Mouse (Mus musculus) intestine, embryonic 16.5 days (tissue): Measurements from ENCODE around the gene Alk. TPM values are rescaled to one million over a fixed set of nuclear protein-coding genes. Genes with fewer than 3 reads are reported as not detected.

Experiments
- ATAC-seq: fragments of 200-750 bp; cut with Nextera tagmentation; 2 replicates; pipeline ENCODE4 v1.8.0; 2017; ENCODE audit warnings: moderate TSS enrichment, moderate library complexity
- H3K27ac ChIP-seq: fragments of 300-500 bp; sonication (generic); 2 replicates; pipeline ENCODE4 v1.5.1; 2014; ENCODE audit warnings: mild to moderate bottlenecking, low read length
- H3K27me3 ChIP-seq: fragments of 300-500 bp; sonication (generic); replicated peaks from 2 replicates; pipeline ENCODE4 v1.6.1; 2014; ENCODE audit warnings: low read length, control low read depth, mixed read lengths; ENCODE audit not compliant: control insufficient read depth, insufficient read depth
- H3K36me3 ChIP-seq: fragments of 300-500 bp; sonication (generic); 2 replicates; pipeline ENCODE4 v1.6.1; 2014; ENCODE audit warnings: low read length, control low read depth; ENCODE audit not compliant: control insufficient read depth, insufficient read depth
- H3K4me1 ChIP-seq: fragments of 300-500 bp; sonication (generic); 2 replicates; pipeline ENCODE4 v1.6.1; 2014; ENCODE audit warnings: low read length, control low read depth, mixed read lengths; ENCODE audit not compliant: control insufficient read depth, insufficient read depth
- H3K4me2 ChIP-seq: fragments of 300-500 bp; sonication (generic); 2 replicates; pipeline ENCODE4 v1.6.1; 2014; ENCODE audit warnings: low read depth, low read length, control low read depth
- H3K4me3 ChIP-seq: fragments of 300-500 bp; sonication (generic); 2 replicates; pipeline ENCODE4 v1.5.1; 2014; ENCODE audit warnings: mild to moderate bottlenecking, low read length
- H3K9ac ChIP-seq: fragments of 300-500 bp; sonication (generic); 2 replicates; pipeline ENCODE4 v1.6.1; 2014; ENCODE audit warnings: low read depth, low read length
- H3K9me3 ChIP-seq: fragments of 300-500 bp; sonication (generic); 2 replicates; pipeline ENCODE4 v1.6.1; 2016; ENCODE audit warnings: low read length, control low read depth; ENCODE audit not compliant: control insufficient read depth
- WGBS: fragments of 180-500 bp; shearing (Covaris S2); extraction: QIAGEN DNeasy Blood & Tissue Kit; methylation state at CpG from one replicate; pipeline ENCODE4 v1.1.7; 2014; 5-methylcytosine and 5-hydroxymethylcytosine counted together
- polyA plus RNA-seq: library from polyadenylated mRNA; unstranded; fragments of >200 nt; fragmentation: Nextera tagmentation; extraction: Ambion mirVana; gene quantifications from 2 replicates; pipeline ENCODE4 v1.2.1, GENCODE M21; 2015

Gene Alk
- polyA plus RNA-seq, 1 experiment from 2014 or later = 0.75 TPM

GRCm38 (mm10) chr17:72293267-72293580 is 311.2 kb downstream of the Alk start:
- 41% methylated on average over 3 of the region's 3 CpGs for WGBS
- Histone ChIP-seq H3K4me3 (no peak overlapping the region), H3K4me2 (no peak overlapping the region), H3K27me3 (no peaks in the 10 kb centered on the region), H3K9me3 (no peaks in the 10 kb centered on the region), H3K27ac (no peak overlapping the region), H3K4me1 (no peaks in the 10 kb centered on the region), H3K9ac (no peak overlapping the region), H3K36me3 (no peaks in the 10 kb centered on the region)
- no peak for ATAC-seq

GRCm38 (mm10) chr17:72292444-72293266 is 311.8 kb downstream of the Alk start:
- 85% methylated on average over 6 of the region's 6 CpGs for WGBS
- Histone ChIP-seq H3K9ac (no peak overlapping the region), H3K36me3 (no peaks in the 10 kb centered on the region), H3K4me3 (no peak overlapping the region), H3K4me1 (no peaks in the 10 kb centered on the region), H3K27me3 (no peaks in the 10 kb centered on the region), H3K27ac (no peak overlapping the region), H3K9me3 (no peaks in the 10 kb centered on the region), H3K4me2 (no peak overlapping the region)
- ATAC-seq = no peak

GRCm38 (mm10) chr17:72285961-72286360 is 318.5 kb downstream of the Alk start:
- Histone ChIP-seq H3K4me2 (no peak overlapping the region), H3K36me3 (no peaks in the 10 kb centered on the region), H3K4me1 (no peaks in the 10 kb centered on the region), H3K9me3 (no peaks in the 10 kb centered on the region), H3K9ac (no peak overlapping the region), H3K27me3 (no peaks in the 10 kb centered on the region), H3K4me3 (no peak overlapping the region), H3K27ac (no peak overlapping the region)
- WGBS = 58% methylated on average over 3 of the region's 3 CpGs
- no peak for ATAC-seq

- H3K36me3 ChIP-seq = no peaks in the 10 kb centered on the region
- H3K9ac ChIP-seq = no peak overlapping the region
- no peak overlapping the region for H3K27ac ChIP-seq
- H3K4me3 ChIP-seq = no peak overlapping the region
- no peak for ATAC-seq
- H3K9me3 ChIP-seq = no peaks in the 10 kb centered on the region
- H3K4me1 ChIP-seq = no peaks in the 10 kb centered on the region
- H3K4me2 ChIP-seq = no peak overlapping the region
- H3K27me3 ChIP-seq = no peaks in the 10 kb centered on the region
Observed at GRCm38 (mm10) chr17:72278296-72278695, 326.1 kb downstream of the Alk start.

- no peak for ATAC-seq
- Histone ChIP-seq H3K27me3 (no peaks in the 10 kb centered on the region), H3K36me3 (no peaks in the 10 kb centered on the region), H3K4me2 (no peak overlapping the region), H3K4me1 (no peaks in the 10 kb centered on the region), H3K9me3 (no peaks in the 10 kb centered on the region), H3K4me3 (no peak overlapping the region), H3K9ac (no peak overlapping the region), H3K27ac (no peak overlapping the region)
- WGBS = 65% methylated on average over 6 of the region's 6 CpGs
Observed at GRCm38 (mm10) chr17:72276778-72277177, 327.6 kb downstream of the Alk start.

GRCm38 (mm10) chr17:72275391-72275904 is 329.0 kb downstream of the Alk start:
- no peaks in the 10 kb centered on the region for H3K36me3 ChIP-seq
- H3K9ac ChIP-seq = no peak overlapping the region
- H3K27ac ChIP-seq = no peak overlapping the region
- no peak overlapping the region for H3K4me2 ChIP-seq
- H3K4me1 ChIP-seq = no peaks in the 10 kb centered on the region
- no peaks in the 10 kb centered on the region for H3K27me3 ChIP-seq
- no peak overlapping the region for H3K4me3 ChIP-seq
- H3K9me3 ChIP-seq = no peaks in the 10 kb centered on the region
- WGBS = 60% methylated on average over 8 of the region's 8 CpGs
- ATAC-seq = no peak

GRCm38 (mm10) chr17:72274205-72274604 is 330.2 kb downstream of the Alk start:
- no peak for ATAC-seq

GRCm38 (mm10) chr17:72271640-72272039 is 332.8 kb downstream of the Alk start:
- WGBS = 83% methylated on average over 1 of the region's 1 CpGs
- ATAC-seq = no peak
- H3K4me1 ChIP-seq = no peaks in the 10 kb centered on the region

More at GRCm38 (mm10) chr17:72274205-72274604, 330.2 kb downstream of the Alk start:
- WGBS = 87% methylated on average over 5 of the region's 5 CpGs
- no peak overlapping the region for H3K4me3 ChIP-seq
- no peaks in the 10 kb centered on the region for H3K4me1 ChIP-seq
- no peak overlapping the region for H3K4me2 ChIP-seq
- H3K27me3 ChIP-seq = no peaks in the 10 kb centered on the region
- H3K27ac ChIP-seq = no peak overlapping the region
- H3K36me3 ChIP-seq = no peaks in the 10 kb centered on the region
- no peak overlapping the region for H3K9ac ChIP-seq
- no peaks in the 10 kb centered on the region for H3K9me3 ChIP-seq

GRCm38 (mm10) chr17:72268529-72268928 is 335.9 kb downstream of the Alk start:
- H3K9me3 ChIP-seq = no peaks in the 10 kb centered on the region
- H3K9ac ChIP-seq = no peak overlapping the region
- no peaks in the 10 kb centered on the region for H3K27me3 ChIP-seq
- no peak overlapping the region for H3K4me2 ChIP-seq
- no peaks in the 10 kb centered on the region for H3K4me1 ChIP-seq
- no peak overlapping the region for H3K27ac ChIP-seq
- H3K4me3 ChIP-seq = no peak overlapping the region
- 82% methylated on average over 5 of the region's 5 CpGs for WGBS
- no peak for ATAC-seq
- no peaks in the 10 kb centered on the region for H3K36me3 ChIP-seq

More at GRCm38 (mm10) chr17:72271640-72272039, 332.8 kb downstream of the Alk start:
- no peak overlapping the region for H3K27ac ChIP-seq
- no peak overlapping the region for H3K4me2 ChIP-seq
- no peaks in the 10 kb centered on the region for H3K36me3 ChIP-seq
- H3K4me3 ChIP-seq = no peak overlapping the region
- no peaks in the 10 kb centered on the region for H3K27me3 ChIP-seq
- H3K9ac ChIP-seq = no peak overlapping the region
- H3K9me3 ChIP-seq = no peaks in the 10 kb centered on the region
